ENCODE assay signal across 12 mouse cellular contexts in the genomic region with DNA sequence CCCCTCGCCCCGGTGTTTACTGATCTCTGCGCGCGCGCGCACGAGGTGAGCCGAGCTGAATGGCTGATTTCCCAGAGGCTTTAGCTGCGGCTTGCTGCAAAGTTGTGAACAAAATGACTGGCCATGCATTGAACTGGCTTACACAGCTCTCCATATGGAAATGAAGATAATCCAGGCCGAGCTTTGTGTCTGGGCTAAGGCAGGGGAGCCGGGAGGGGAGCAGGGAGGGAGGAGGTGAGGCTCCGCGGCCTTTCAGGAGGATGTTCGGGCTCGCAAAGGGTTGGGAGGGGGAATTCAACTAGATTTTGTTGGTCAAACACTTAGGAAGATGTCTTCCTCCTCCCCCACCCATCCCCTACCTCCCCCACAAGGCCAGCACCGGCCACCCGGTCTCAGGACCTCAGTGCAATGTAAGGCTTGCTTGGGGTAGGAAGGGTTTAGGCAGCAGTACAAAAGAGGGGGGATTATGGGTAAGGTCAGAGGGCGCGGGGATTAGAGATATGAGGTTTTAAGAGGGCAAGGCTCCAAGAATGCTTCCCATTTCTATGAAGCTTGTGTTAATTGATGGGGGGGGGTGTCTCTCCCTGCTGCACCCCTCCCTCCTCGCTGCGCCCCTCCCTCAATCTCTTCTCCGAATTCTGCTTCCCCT.
DNase-seq lines count a peak whose midpoint lies in the region; ATAC-seq lines count a peak whose summit lies in the region.
"Had no signal": no experiment of that assay in that cellular context is flagged by ENCODE, and none has a peak within 500 bp of the region (broad histone marks: within the 10 kb centered on the region; RNA-seq: fewer than 3 reads in every experiment).

No protein-coding gene starts in this region.

- H3K27ac ChIP-seq in heart, embryonic 14.5 days (replicated peaks in 1 of 2; ENCODE audit: control insufficient read depth in 1 of 2, insufficient read depth in 1 of 2, low read depth in 2 of 2, low read length in 2 of 2): no peak overlapping the region
- H3K27ac ChIP-seq in forebrain, embryonic 10.5 days: peak overlapping the region; percentile 85
- H3K27ac ChIP-seq in limb, embryonic 11.5 days (replicated peaks; ENCODE audit: low read depth, low read length): no peak overlapping the region
- no peak overlapping the region; the same call in 1 of the 2 replicates for H3K27ac ChIP-seq in neural tube, embryonic 15.5 days (replicated peaks)

- H3K9ac ChIP-seq in heart, embryonic 14.5 days (ENCODE audit: low read length): no peak overlapping the region
- 0 out of 2 replicates have a peak overlapping the region, but pooled peaks have one; percentile 27 for H3K9ac ChIP-seq in limb, embryonic 11.5 days (ENCODE audit: low read length)
- 0 out of 2 replicates have a peak overlapping the region, but pooled peaks have one; percentile 10 for H3K9ac ChIP-seq in neural tube, embryonic 15.5 days (replicated peaks)

- peaks cover 50% of the 10 kb centered on the region for H3K27me3 ChIP-seq in heart, embryonic 14.5 days (ENCODE audit: control insufficient read depth, insufficient read depth, low read length)
- peaks cover 83% of the 10 kb centered on the region for H3K27me3 ChIP-seq in forebrain, embryonic 10.5 days (ENCODE audit: poor library complexity, severe bottlenecking)
- H3K27me3 ChIP-seq in limb, embryonic 11.5 days (ENCODE audit: control insufficient read depth, insufficient read depth, low read length): peaks cover 22% of the 10 kb centered on the region
- peaks cover 5% of the 10 kb centered on the region; the same call in 1 of the 2 replicates for H3K27me3 ChIP-seq in neural tube, embryonic 15.5 days (replicated peaks)

- peak overlapping the region; percentile 11 for H3K4me2 ChIP-seq in heart, embryonic 14.5 days (ENCODE audit: low read length)
- H3K4me2 ChIP-seq in limb, embryonic 11.5 days (ENCODE audit: low read depth, severe bottlenecking): no peak overlapping the region
- H3K4me2 ChIP-seq in neural tube, embryonic 15.5 days: peak overlapping the region; percentile 41

- WGBS in heart, embryonic 14.5 days: 10% methylated on average over 23 of the region's 23 CpGs
- 3% methylated on average over 23 of the region's 23 CpGs for WGBS in forebrain, embryonic 10.5 days
- 11% methylated on average over 23 of the region's 23 CpGs for WGBS in limb, embryonic 11.5 days
- 16% methylated on average over 23 of the region's 23 CpGs for WGBS in neural tube, embryonic 15.5 days

- no peak for DNase-seq in heart, postnatal 25 days (ENCODE audit: low spot score)
- peak; percentile 81 for DNase-seq in forebrain, embryonic 10.5 days (ENCODE audit: extremely low spot score, low spot score)
- no peak for DNase-seq in limb, embryonic 11.5 days (ENCODE audit: low spot score)
- DNase-seq in thymus, postnatal 25 days: no peak
- DNase-seq in left cerebral cortex, adult 18-20 months (ENCODE audit: low spot score in 2 of 2): no peak
- DNase-seq: cerebellum, adult 18-20 months; layer of hippocampus, adult 9-11 months; lung, adult 18-20 months had no signal

- intact Hi-C loops in heart, postnatal 25 days (cut with DNase I): no loop called here

- no peaks in the 10 kb centered on the region for H3K36me3 ChIP-seq in heart, embryonic 14.5 days (ENCODE audit: control insufficient read depth, insufficient read depth, low read length)
- H3K36me3 ChIP-seq in forebrain, embryonic 10.5 days (replicated peaks): no peaks in the 10 kb centered on the region
- no peaks in the 10 kb centered on the region for H3K36me3 ChIP-seq in limb, embryonic 11.5 days (ENCODE audit: control insufficient read depth, insufficient read depth, low read length)
- no peaks in the 10 kb centered on the region for H3K36me3 ChIP-seq in neural tube, embryonic 15.5 days

- H3K4me1 ChIP-seq in heart, embryonic 14.5 days (ENCODE audit: control insufficient read depth in 2 of 2, insufficient read depth in 2 of 2, low read length in 2 of 2): no peaks in the 10 kb centered on the region
- H3K4me1 ChIP-seq in forebrain, embryonic 10.5 days: peaks cover 55% of the 10 kb centered on the region
- no peaks in the 10 kb centered on the region for H3K4me1 ChIP-seq in limb, embryonic 11.5 days (ENCODE audit: control insufficient read depth, insufficient read depth, low read length)
- peaks cover 22% of the 10 kb centered on the region for H3K4me1 ChIP-seq in neural tube, embryonic 15.5 days

- H3K9me3 ChIP-seq in heart, embryonic 14.5 days (ENCODE audit: control insufficient read depth, low read length): peaks cover 8% of the 10 kb centered on the region; the same call in 1 of the 2 replicates
- peaks cover 14% of the 10 kb centered on the region for H3K9me3 ChIP-seq in forebrain, embryonic 10.5 days
- no peaks in the 10 kb centered on the region; the same call in 1 of the 2 replicates for H3K9me3 ChIP-seq in limb, embryonic 11.5 days (ENCODE audit: control insufficient read depth, low read length)
- H3K9me3 ChIP-seq in neural tube, embryonic 15.5 days (replicated peaks): no peaks in the 10 kb centered on the region

- no peak for ATAC-seq in heart, embryonic 14.5 days (ENCODE audit: insufficient number of reproducible peaks, insufficient read depth, low FRiP score, low read depth)
- ATAC-seq in limb, embryonic 11.5 days (ENCODE audit: insufficient number of reproducible peaks, low FRiP score, low TSS enrichment, low read depth): no peak
- ATAC-seq in neural tube, embryonic 15.5 days (ENCODE audit: low FRiP score): no peak
- ATAC-seq in frontal cortex, adult (ENCODE audit: low TSS enrichment): no peak
- ATAC-seq: activated CD4-positive, CD25-positive, alpha-beta regulatory T cell, adult 4 months had no signal

- H3K4me3 ChIP-seq in heart, embryonic 14.5 days (ENCODE audit: control insufficient read depth in 1 of 2, insufficient read depth in 1 of 2, low read depth in 1 of 2, low read length in 2 of 2): no peak overlapping the region
- H3K4me3 ChIP-seq in forebrain, embryonic 10.5 days: peak overlapping the region; percentile 32
- H3K4me3 ChIP-seq in limb, embryonic 11.5 days (ENCODE audit: low read depth, low read length): no peak overlapping the region
- no peak overlapping the region for H3K4me3 ChIP-seq in neural tube, embryonic 15.5 days (replicated peaks)
